Mouse (Mus musculus): ENCODE results near the gene Arf1. TPM values are rescaled to one million over a fixed set of nuclear protein-coding genes. Genes with fewer than 3 reads are reported as not detected.
A peak's percentile ranks its signal among the peaks of the same experiment; 100 is the strongest.

Gene Arf1
- total and polyA plus RNA-seq, 3 experiments = 541 to 617 TPM; not detected in 1

DNA sequence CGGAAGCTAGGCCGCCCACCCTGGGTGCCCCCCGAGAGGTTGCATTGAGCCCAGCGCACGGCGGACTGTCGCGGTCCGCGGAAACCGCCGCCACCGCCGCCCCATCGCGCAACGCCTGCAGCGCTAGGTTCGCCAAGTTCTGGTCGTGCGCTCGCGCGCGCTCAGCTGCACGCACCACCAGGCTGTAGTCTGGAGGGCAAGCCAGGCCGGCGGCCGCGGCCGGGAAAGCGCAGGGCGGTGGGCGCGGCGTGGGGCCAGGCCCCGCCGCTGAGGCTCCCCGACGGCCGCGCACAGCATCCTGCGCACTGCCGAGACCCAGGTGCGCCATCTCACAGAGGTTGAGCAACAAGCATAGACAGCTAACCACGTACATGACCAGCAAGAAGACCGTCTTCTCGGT is 51.6 kb downstream of the Arf1 start:
- no peak for DNase-seq (ENCODE audit: low read depth, low spot score)
- peaks cover 20 to 26% of the 10 kb centered on the region in 2 experiments for H3K4me1 ChIP-seq (ENCODE audit: control insufficient read depth in 1 of 2, insufficient read depth in 2 of 2, low read length in 2 of 2)
- H3K9me3 ChIP-seq (replicated peaks; ENCODE audit: insufficient read depth, low read length) = no peaks in the 10 kb centered on the region
- TF ChIP-seq RAD21 (IDR thresholded peaks at IDR 0.05; ENCODE audit: low read depth, low read length) = no peak
- TF ChIP-seq CHD1 (IDR thresholded peaks at IDR 0.05; ENCODE audit: low read depth, low read length) = no peak
- peaks cover 0 to 18% of the 10 kb centered on the region in 2 experiments; a peak in 2 of 4 replicates for H3K36me3 ChIP-seq (ENCODE audit: control insufficient read depth in 1 of 2, insufficient read depth in 2 of 2, low read length in 2 of 2)
- no peak overlapping the region for H3K4me3 ChIP-seq (ENCODE audit: control insufficient read depth in 1 of 2, insufficient read depth in 1 of 2, low read depth in 2 of 2, low read length in 2 of 2)
- no peak overlapping the region for H3K27ac ChIP-seq (ENCODE audit: control insufficient read depth, low read depth, low read length)
- no peaks in the 10 kb centered on the region for H3K79me2 ChIP-seq (ENCODE audit: control insufficient read depth, insufficient read depth, low read length, poor library complexity)
- H3K9ac ChIP-seq (ENCODE audit: control insufficient read depth, low read depth, low read length, poor library complexity, severe bottlenecking) = no peak overlapping the region
- no peaks in the 10 kb centered on the region for H3K27me3 ChIP-seq (ENCODE audit: control insufficient read depth in 1 of 2, insufficient read depth in 2 of 2, low read length in 2 of 2)

- Histone ChIP-seq H3K27me3 (ENCODE audit: control insufficient read depth in 1 of 2, insufficient read depth in 2 of 2, low read length in 2 of 2) (no peaks in the 10 kb centered on the region), H3K4me1 (ENCODE audit: control insufficient read depth in 1 of 2, insufficient read depth in 2 of 2, low read length in 2 of 2) (peaks cover 17 to 22% of the 10 kb centered on the region in 2 experiments), H3K27ac (ENCODE audit: control insufficient read depth, low read depth, low read length) (peak overlapping the region; percentile 50), H3K4me3 (ENCODE audit: control insufficient read depth in 1 of 2, insufficient read depth in 1 of 2, low read depth in 2 of 2, low read length in 2 of 2) (no peak overlapping the region), H3K9ac (ENCODE audit: control insufficient read depth, low read depth, low read length, poor library complexity, severe bottlenecking) (no peak overlapping the region; the same call in 1 of the 2 replicates), H3K36me3 (ENCODE audit: control insufficient read depth in 1 of 2, insufficient read depth in 2 of 2, low read length in 2 of 2) (peaks cover 0 to 14% of the 10 kb centered on the region in 2 experiments; a peak in 2 of 4 replicates), H3K79me2 (ENCODE audit: control insufficient read depth, insufficient read depth, low read length, poor library complexity) (no peaks in the 10 kb centered on the region), H3K9me3 (replicated peaks; ENCODE audit: insufficient read depth, low read length) (no peaks in the 10 kb centered on the region)
- DNase-seq (ENCODE audit: low read depth, low spot score) = peak; percentile 77
- TF ChIP-seq MAZ (IDR thresholded peaks at IDR 0.05; ENCODE audit: low read depth, low read length) (0 out of 2 replicates have a peak, but pooled peaks have one; percentile 24), TCF12 (IDR thresholded peaks at IDR 0.05; ENCODE audit: low read depth, low read length) (peak; percentile 46; the same call in 1 of the 2 replicates), RAD21 (IDR thresholded peaks at IDR 0.05; ENCODE audit: low read depth, low read length) (no peak), USF1 (IDR thresholded peaks at IDR 0.05; ENCODE audit: low read depth, low read length) (no peak), NELFE (IDR thresholded peaks at IDR 0.05; ENCODE audit: low read depth, low read length) (no peak), ETS1 (IDR thresholded peaks at IDR 0.05; ENCODE audit: low read depth, low read length) (peak; percentile 60), MEF2A (IDR thresholded peaks at IDR 0.05; ENCODE audit: extremely low read depth, insufficient replicate concordance, low read depth, low read length, poor library complexity, severe bottlenecking) (no peak), SIN3A (IDR thresholded peaks at IDR 0.05; ENCODE audit: low read length) (peak; percentile 36; the same call in 1 of the 2 replicates), TBP (IDR thresholded peaks at IDR 0.05; ENCODE audit: low read depth, low read length) (peak; percentile 58; the same call in 1 of the 2 replicates), GATA1 (IDR thresholded peaks at IDR 0.05; ENCODE audit: low read depth, low read length) (peak; percentile 64; the same call in 1 of the 2 replicates), MAX (IDR thresholded peaks at IDR 0.05; ENCODE audit: low read length) (peak; percentile 15; the same call in 1 of the 2 replicates), EP300 (IDR thresholded peaks at IDR 0.05; ENCODE audit: low read depth in 1 of 2, low read length in 2 of 2) (peak; percentile 56 to 80)
Measured at GRCm38 (mm10) chr11:59174189-59174838, 53.8 kb downstream of the Arf1 start.

DNA sequence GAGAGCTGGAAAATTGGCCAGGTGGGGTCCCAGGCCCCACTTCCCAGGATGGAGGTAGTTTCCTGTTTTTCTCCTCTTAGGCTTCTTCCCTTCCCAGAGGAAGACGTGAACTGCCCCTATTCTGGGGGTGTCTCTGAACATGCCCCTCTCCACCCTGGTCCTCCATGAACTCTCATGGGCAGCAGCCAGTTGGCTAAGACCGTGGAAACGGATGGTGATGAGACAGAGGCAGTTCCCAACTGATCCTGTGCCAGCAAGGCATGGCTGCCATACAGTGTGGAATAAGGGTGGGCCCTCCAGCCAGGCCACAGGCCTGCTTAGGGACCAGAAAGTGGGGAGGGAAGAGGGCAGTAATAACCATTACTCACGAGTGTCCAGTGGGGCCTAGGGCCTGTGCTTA is 57.5 kb downstream of the Arf1 start:
- Histone ChIP-seq H3K27me3 (ENCODE audit: control insufficient read depth in 1 of 2, insufficient read depth in 2 of 2, low read length in 2 of 2) (no peaks in the 10 kb centered on the region), H3K27ac (ENCODE audit: control insufficient read depth, low read depth, low read length) (no peak overlapping the region), H3K9me3 (replicated peaks; ENCODE audit: insufficient read depth, low read length) (no peaks in the 10 kb centered on the region), H3K79me2 (ENCODE audit: control insufficient read depth, insufficient read depth, low read length, poor library complexity) (no peaks in the 10 kb centered on the region), H3K36me3 (ENCODE audit: control insufficient read depth in 1 of 2, insufficient read depth in 2 of 2, low read length in 2 of 2) (peaks cover 0 to 25% of the 10 kb centered on the region in 2 experiments; a peak in 2 of 4 replicates), H3K9ac (ENCODE audit: control insufficient read depth, low read depth, low read length, poor library complexity, severe bottlenecking) (no peak overlapping the region), H3K4me3 (ENCODE audit: control insufficient read depth in 1 of 2, insufficient read depth in 1 of 2, low read depth in 2 of 2, low read length in 2 of 2) (no peak overlapping the region), H3K4me1 (ENCODE audit: control insufficient read depth in 1 of 2, insufficient read depth in 2 of 2, low read length in 2 of 2) (peaks cover 29 to 32% of the 10 kb centered on the region in 2 experiments)
- no peak for DNase-seq (ENCODE audit: low read depth, low spot score)
- TF ChIP-seq NELFE (IDR thresholded peaks at IDR 0.05; ENCODE audit: low read depth, low read length) (no peak), TBP (IDR thresholded peaks at IDR 0.05; ENCODE audit: low read depth, low read length) (no peak), JUND (IDR thresholded peaks at IDR 0.05; ENCODE audit: low read depth, low read length) (no peak), GATA1 (IDR thresholded peaks at IDR 0.05; ENCODE audit: low read depth, low read length) (no peak), CHD2 (IDR thresholded peaks at IDR 0.05; ENCODE audit: low read length) (no peak), ZNF384 (IDR thresholded peaks at IDR 0.05; ENCODE audit: low read depth, low read length) (no peak)

Measured in MEL (cell line).